Comparison of ENCODE assay signal across 8 mouse cellular contexts in the genomic region with DNA sequence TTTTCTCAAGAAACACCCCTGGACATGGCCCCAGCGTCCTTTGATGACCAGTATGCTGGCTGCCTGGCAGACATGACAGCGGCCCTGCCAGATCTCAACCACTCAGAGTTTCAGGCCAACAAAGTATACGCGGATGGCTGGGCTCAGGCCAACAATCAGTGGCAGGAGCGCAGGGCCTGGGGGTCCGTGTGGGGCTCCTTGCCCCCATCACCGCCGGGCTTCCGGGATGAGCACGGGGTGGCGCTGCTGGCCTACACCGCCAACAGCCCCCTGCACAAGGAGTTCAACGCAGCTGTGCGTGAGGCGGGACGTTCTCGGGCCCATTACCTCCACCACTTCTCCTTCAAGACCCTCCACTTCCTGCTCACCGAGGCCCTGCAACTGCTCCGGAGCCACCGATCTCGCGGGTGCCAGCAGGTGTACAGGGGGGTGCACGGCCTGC. TPM values are rescaled to one million over a fixed set of nuclear protein-coding genes. Genes with fewer than 3 reads are reported as not detected.
DNase-seq lines count a peak whose midpoint lies in the region; ATAC-seq and TF ChIP-seq lines count a peak whose summit lies in the region.

No protein-coding gene starts in this region.

- peak overlapping the region; percentile 42 for H3K9ac ChIP-seq in heart, embryonic 15.5 days
- H3K9ac ChIP-seq in liver, embryonic 15.5 days = 0 out of 2 replicates have a peak overlapping the region, but pooled peaks have one; percentile 11
- H3K9ac ChIP-seq in stomach, postnatal 0 days (ENCODE audit: low read length) = peak overlapping the region; percentile 35; the same call in 1 of the 2 replicates

- no peaks in the 10 kb centered on the region for H3K27me3 ChIP-seq in heart, embryonic 15.5 days
- 0 out of 2 replicates have a peak, but pooled peaks cover 6% of the 10 kb centered on the region for H3K27me3 ChIP-seq in liver, embryonic 15.5 days
- H3K27me3 ChIP-seq in stomach, postnatal 0 days (ENCODE audit: control insufficient read depth, insufficient read depth, low read length) = no peaks in the 10 kb centered on the region

- DNase-seq in heart, adult 11 months = peak; percentile 93
- DNase-seq in heart, adult 8-10 months (ENCODE audit: low spot score) = no peak
- peak; percentile 27 for DNase-seq in brain, embryonic 14.5 days (ENCODE audit: low read depth)
- DNase-seq in stomach, postnatal 0 days (ENCODE audit: low spot score) = peak; percentile 27
- no peak for DNase-seq in adipocyte (ENCODE audit: low spot score)
- DNase-seq in left cerebral cortex, adult 9 months (ENCODE audit: low spot score in 2 of 2) = no peak

- TF ChIP-seq EP300 in stomach, postnatal 0 days (optimal IDR thresholded peaks at IDR 0.05) = no peak

- WGBS in heart, embryonic 15.5 days = 3% methylated on average over 23 of the region's 23 CpGs
- WGBS in liver, embryonic 15.5 days (ENCODE audit: insufficient replicate concordance) = 17% methylated on average over 23 of the region's 23 CpGs
- 10% methylated on average over 23 of the region's 23 CpGs for WGBS in stomach, postnatal 0 days

- no peak overlapping the region for H3K27ac ChIP-seq in heart, embryonic 15.5 days
- H3K27ac ChIP-seq in liver, embryonic 15.5 days (replicated peaks) = no peak overlapping the region
- no peak overlapping the region for H3K27ac ChIP-seq in stomach, postnatal 0 days (replicated peaks)

- H3K4me1 ChIP-seq in heart, embryonic 15.5 days (replicated peaks) = peaks cover 24% of the 10 kb centered on the region
- H3K4me1 ChIP-seq in liver, embryonic 15.5 days (replicated peaks) = peaks cover 28% of the 10 kb centered on the region
- H3K4me1 ChIP-seq in stomach, postnatal 0 days (replicated peaks; ENCODE audit: control insufficient read depth, insufficient read depth) = no peaks in the 10 kb centered on the region

- ATAC-seq in heart, embryonic 15.5 days (replicated peaks; ENCODE audit: insufficient number of reproducible peaks, insufficient read depth, low FRiP score, low read depth) = no peak; the same call in 1 of the 2 replicates
- ATAC-seq in liver, embryonic 15.5 days (ENCODE audit: insufficient read depth) = no peak
- no peak for ATAC-seq in stomach, postnatal 0 days (ENCODE audit: low FRiP score, low TSS enrichment)

- no peaks in the 10 kb centered on the region for H3K36me3 ChIP-seq in heart, embryonic 15.5 days
- H3K36me3 ChIP-seq in liver, embryonic 15.5 days (replicated peaks) = no peaks in the 10 kb centered on the region
- H3K36me3 ChIP-seq in stomach, postnatal 0 days (ENCODE audit: control insufficient read depth, insufficient read depth, low read length) = no peaks in the 10 kb centered on the region

- no peaks in the 10 kb centered on the region for H3K9me3 ChIP-seq in heart, embryonic 15.5 days (replicated peaks)
- no peaks in the 10 kb centered on the region for H3K9me3 ChIP-seq in liver, embryonic 15.5 days (replicated peaks)
- H3K9me3 ChIP-seq in stomach, postnatal 0 days (ENCODE audit: control insufficient read depth, low read length) = no peaks in the 10 kb centered on the region

- no peak for TF ChIP-seq CTCF in brain, embryonic 14.5 days (IDR thresholded peaks at IDR 0.05; ENCODE audit: borderline replicate concordance, extremely low read depth, insufficient read depth, insufficient read length)
- peak; percentile 42 for TF ChIP-seq CTCF in stomach, postnatal 0 days (IDR thresholded peaks at IDR 0.05; ENCODE audit: low read depth)

- TF ChIP-seq POLR2A in brain, embryonic 14.5 days (IDR thresholded peaks at IDR 0.05; ENCODE audit: borderline replicate concordance, extremely low read depth, insufficient read depth, insufficient read length, poor library complexity, severe bottlenecking) = no peak

- H3K4me3 ChIP-seq in heart, embryonic 15.5 days = peak overlapping the region; percentile 46
- peak overlapping the region; percentile 32; the same call in 1 of the 2 replicates for H3K4me3 ChIP-seq in liver, embryonic 15.5 days (replicated peaks)
- peak overlapping the region; percentile 27 for H3K4me3 ChIP-seq in stomach, postnatal 0 days (ENCODE audit: low read depth, low read length)

- peak overlapping the region; percentile 80 for H3K4me2 ChIP-seq in heart, embryonic 15.5 days
- H3K4me2 ChIP-seq in liver, embryonic 15.5 days = peak overlapping the region; percentile 59
- H3K4me2 ChIP-seq in stomach, postnatal 0 days (replicated peaks; ENCODE audit: low read depth) = peak overlapping the region; percentile 60

RNA-seq across cellular contexts. Expression of gene Art5, which starts 2.6 kb away (rescaled TPM):
- total RNA-seq in heart, adult 8-10 months (2022) = 10 to 100 TPM; 15.4 to 33.2 (median 23.0) TPM
- polyA plus RNA-seq in brain, embryonic 14.5 days (2012; rRNA removed) = 0.26 and 0.69 TPM in 2 replicates
- 0.98 and 1.1 TPM in 2 replicates for polyA plus RNA-seq in heart, embryonic 15.5 days (2015; fragmentation: Nextera tagmentation; extraction: Ambion mirVana)
- 0.25 and 0.30 TPM in 2 replicates for polyA plus RNA-seq in liver, embryonic 15.5 days (2015; fragmentation: Nextera tagmentation; extraction: Ambion mirVana)
- 0.21 and 0.45 TPM in 2 replicates for polyA plus RNA-seq in stomach, postnatal 0 days (2015; fragmentation: Nextera tagmentation; extraction: Ambion mirVana)

RNA-seq across cellular contexts. Expression of gene Art1, which starts 5.2 kb away (rescaled TPM):
- 100 to 1,000 TPM; 301 to 387 (median 344) TPM for total RNA-seq in heart, adult 8-10 months (2022)
- polyA plus RNA-seq in brain, embryonic 14.5 days (2012; rRNA removed) = 0.34 and 0.39 TPM in 2 replicates
- 2.8 and 3.0 TPM in 2 replicates for polyA plus RNA-seq in heart, embryonic 15.5 days (2015; fragmentation: Nextera tagmentation; extraction: Ambion mirVana)
- polyA plus RNA-seq in liver, embryonic 15.5 days (2015; fragmentation: Nextera tagmentation; extraction: Ambion mirVana) = 0.77 and 1.6 TPM in 2 replicates
- polyA plus RNA-seq in stomach, postnatal 0 days (2015; fragmentation: Nextera tagmentation; extraction: Ambion mirVana) = 0.25 and 0.38 TPM in 2 replicates

RNA-seq across cellular contexts. Expression of gene Chrna10, which starts 9.9 kb away (rescaled TPM):
- total RNA-seq in heart, adult 8-10 months (2022) = not detected
- 0.04 and 0.05 TPM in 2 replicates for polyA plus RNA-seq in brain, embryonic 14.5 days (2012; rRNA removed)
- 0.08 TPM in 1 of 2 replicates, not detected in the other for polyA plus RNA-seq in heart, embryonic 15.5 days (2015; fragmentation: Nextera tagmentation; extraction: Ambion mirVana)
- polyA plus RNA-seq in liver, embryonic 15.5 days (2015; fragmentation: Nextera tagmentation; extraction: Ambion mirVana) = not detected in 2 replicates
- 0.04 TPM in 1 of 2 replicates, not detected in the other for polyA plus RNA-seq in stomach, postnatal 0 days (2015; fragmentation: Nextera tagmentation; extraction: Ambion mirVana)

RNA-seq across cellular contexts. Expression of gene Trpc2, which starts 23.8 kb away (rescaled TPM):
- total RNA-seq in heart, adult 8-10 months (2022) = under 1 TPM in 2 of 4 experiments, not detected in 2; 0.11 to 0.87 TPM
- 3.4 and 5.8 TPM in 2 replicates for polyA plus RNA-seq in brain, embryonic 14.5 days (2012; rRNA removed)
- polyA plus RNA-seq in heart, embryonic 15.5 days (2015; fragmentation: Nextera tagmentation; extraction: Ambion mirVana) = 0.09 TPM in 1 of 2 replicates, not detected in the other
- polyA plus RNA-seq in liver, embryonic 15.5 days (2015; fragmentation: Nextera tagmentation; extraction: Ambion mirVana) = 0.36 TPM in 1 of 2 replicates, not detected in the other
- polyA plus RNA-seq in stomach, postnatal 0 days (2015; fragmentation: Nextera tagmentation; extraction: Ambion mirVana) = 0.11 TPM in 1 of 2 replicates, not detected in the other

RNA-seq across cellular contexts. Expression of gene Xntrpc, which starts 41.2 kb away (rescaled TPM):
- total RNA-seq in heart, adult 8-10 months (2022) = 1 to 10 TPM in 2 of 4 experiments, under 1 TPM in 2; 0.47 to 1.1 (median 0.82) TPM
- 5.7 and 7.7 TPM in 2 replicates for polyA plus RNA-seq in brain, embryonic 14.5 days (2012; rRNA removed)
- 0.67 and 0.77 TPM in 2 replicates for polyA plus RNA-seq in heart, embryonic 15.5 days (2015; fragmentation: Nextera tagmentation; extraction: Ambion mirVana)
- 0.30 TPM in 1 of 2 replicates, not detected in the other for polyA plus RNA-seq in liver, embryonic 15.5 days (2015; fragmentation: Nextera tagmentation; extraction: Ambion mirVana)
- polyA plus RNA-seq in stomach, postnatal 0 days (2015; fragmentation: Nextera tagmentation; extraction: Ambion mirVana) = 0.25 and 0.27 TPM in 2 replicates

Comparison
In these comparisons a context has a peak if more than half of its experiments do, and no peak if none do; other contexts are left out.
1. DNase-seq: peak in heart, adult 11 months (single experiment), brain, embryonic 14.5 days (single experiment) and stomach, postnatal 0 days (single experiment); none in heart, adult 8-10 months (single experiment), adipocyte (single experiment) and left cerebral cortex, adult 9 months (0 of 2).
2. Peak in every context shown above with its lines, with median percentiles within 50 percentile points of each other: H3K4me2 ChIP-seq, H3K4me3 ChIP-seq and H3K9ac ChIP-seq.